Mouse (Mus musculus) ovary, adult 18-20 months (tissue): ENCODE measurements around the gene Ntm.

Experiments
- DNase-seq: peaks from one replicate; pipeline ENCODE4 v3.0.0; 2022; ENCODE audit warnings: low spot score, mixed read lengths

Gene Ntm

GRCm38 (mm10) chr9:29222915-29223545 is 739.9 kb downstream of the Ntm start:
- no peak for DNase-seq

DNA sequence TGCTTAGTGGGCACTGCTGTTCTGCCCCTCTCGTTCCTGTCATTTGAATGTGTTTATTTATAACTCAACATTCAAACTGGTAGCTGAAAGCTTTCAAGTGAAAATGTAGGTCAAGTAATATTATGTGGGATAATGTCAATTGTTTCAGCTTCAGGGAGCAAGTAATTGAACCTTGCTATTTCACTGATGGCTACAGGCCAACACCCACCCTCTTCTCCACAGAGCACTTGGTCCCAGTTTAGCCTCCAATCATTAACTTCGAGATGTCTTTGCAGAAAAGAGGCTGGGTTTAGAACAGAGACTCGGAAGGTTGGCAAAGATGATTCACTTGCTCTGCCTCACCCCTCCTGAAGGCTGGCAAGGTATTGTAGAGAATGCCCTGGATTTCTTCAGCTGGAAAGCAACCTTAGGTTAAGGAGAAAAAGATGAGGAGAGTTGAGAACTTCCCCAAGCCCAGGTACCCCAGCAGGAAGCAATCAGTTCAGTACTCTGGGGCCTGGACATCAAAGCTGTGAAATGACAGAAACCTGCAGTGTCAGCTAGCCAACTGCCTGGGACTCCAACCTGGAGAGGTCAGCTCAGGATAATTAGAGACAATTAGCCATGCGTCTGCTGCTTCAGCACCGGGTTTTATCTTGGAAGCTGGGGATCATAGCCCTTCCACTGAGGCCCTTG is 741.9 kb downstream of the Ntm start:
- no peak for DNase-seq

DNA sequence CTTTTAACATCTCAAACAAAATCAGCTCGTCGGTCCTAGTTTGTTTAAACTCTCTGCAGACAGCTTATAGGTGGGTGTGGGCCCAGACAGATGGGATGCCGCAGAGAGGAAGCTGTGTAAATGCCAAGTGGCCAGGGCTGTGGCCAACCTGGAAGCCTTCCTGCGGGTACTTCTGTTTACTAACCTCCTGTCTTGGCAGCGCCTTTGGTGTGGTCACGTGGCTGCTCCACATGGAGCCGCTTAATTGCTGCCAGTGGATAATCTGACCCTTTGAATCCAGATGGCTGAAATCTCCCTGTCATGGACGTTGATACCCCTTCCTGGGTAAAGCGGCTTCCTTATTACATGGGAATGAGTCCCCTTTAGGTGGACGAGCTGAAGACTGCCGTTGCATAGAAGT is 742.4 kb downstream of the Ntm start:
- no peak for DNase-seq

DNA sequence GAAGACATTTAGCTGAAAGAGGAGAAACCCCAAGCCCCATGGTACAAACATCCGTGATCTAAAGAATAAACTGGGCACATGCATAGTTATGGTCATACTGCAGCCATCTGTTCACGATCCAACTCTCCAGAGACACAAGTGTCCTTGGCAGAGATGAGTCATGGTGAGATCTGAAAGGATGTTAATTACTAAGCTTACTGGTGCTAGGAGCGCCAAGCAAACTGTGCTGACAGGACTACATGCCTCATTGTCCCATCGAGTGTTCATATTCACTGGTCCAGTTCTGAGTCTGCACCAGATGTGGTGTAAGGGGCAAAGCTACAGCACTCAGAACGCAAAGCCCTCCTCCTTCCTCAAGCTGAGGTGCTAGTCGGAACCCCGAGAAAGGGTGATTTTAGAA is 745.0 kb downstream of the Ntm start:
- DNase-seq, result no peak

GRCm38 (mm10) chr9:29216528-29216927 is 746.4 kb downstream of the Ntm start:
- no peak for DNase-seq

GRCm38 (mm10) chr9:29215796-29216195 is 747.1 kb downstream of the Ntm start:
- no peak for DNase-seq

DNA sequence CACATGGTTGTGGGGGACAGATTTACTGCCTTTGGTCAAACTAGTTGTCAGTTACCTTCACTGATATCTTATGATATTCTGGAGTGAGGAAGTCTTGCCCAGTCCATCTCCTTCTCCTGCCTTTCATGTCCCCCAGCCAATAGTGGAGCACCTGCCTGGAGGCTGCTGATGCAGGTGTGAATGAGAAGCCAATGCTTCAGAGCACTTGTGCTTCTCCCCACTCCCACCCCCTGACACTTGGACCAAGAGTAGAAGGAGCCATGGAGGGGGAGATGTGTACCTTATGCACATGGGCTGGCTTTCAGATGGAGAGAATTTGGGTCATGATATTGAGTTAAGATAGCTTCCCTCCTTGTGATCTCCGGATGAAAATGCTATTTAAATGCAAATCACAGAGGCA is 747.7 kb downstream of the Ntm start:
- no peak for DNase-seq

- DNase-seq, result no peak
Observed at GRCm38 (mm10) chr9:29209243-29209642, 753.7 kb downstream of the Ntm start.

DNA sequence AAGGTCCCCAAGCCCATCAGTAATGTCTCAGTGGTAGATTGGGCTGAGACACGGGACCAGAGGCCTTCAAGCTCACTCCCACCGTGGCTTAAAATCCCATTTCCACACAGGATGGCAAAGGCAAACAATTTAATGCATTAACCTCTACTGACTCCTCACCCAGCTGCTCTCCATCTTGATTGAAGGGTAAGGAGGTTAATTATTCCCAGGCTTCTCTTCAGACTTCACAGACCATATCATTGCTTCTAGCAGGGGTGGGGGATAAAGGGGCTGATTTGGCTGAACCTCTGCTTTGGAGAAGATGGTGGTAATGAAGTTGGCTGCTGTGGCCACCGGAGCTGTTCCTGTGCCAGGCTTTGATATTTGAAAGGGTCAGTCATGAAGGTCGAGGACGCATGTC is 754.8 kb downstream of the Ntm start:
- DNase-seq, result no peak

DNA sequence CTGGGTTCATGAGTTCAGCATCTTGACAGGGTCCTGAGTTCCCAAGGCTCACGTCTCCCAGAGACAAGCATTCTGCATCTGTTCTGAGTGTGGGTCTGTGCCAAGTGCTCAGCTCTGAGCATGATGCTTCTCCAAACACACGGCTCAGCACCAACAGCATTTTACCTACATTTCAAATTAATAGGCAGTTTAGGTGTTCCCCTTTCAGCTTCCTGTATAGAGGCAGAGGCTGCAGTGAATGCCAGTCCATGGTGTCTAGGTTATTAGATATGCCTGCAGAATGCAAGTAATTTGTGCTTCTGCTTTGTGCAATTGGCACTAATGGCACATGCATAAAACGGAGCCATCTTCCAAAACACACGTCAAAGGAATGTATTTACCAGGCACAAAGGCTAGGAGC is 757.3 kb downstream of the Ntm start:
- no peak for DNase-seq

GRCm38 (mm10) chr9:29202196-29202595 is 760.7 kb downstream of the Ntm start:
- DNase-seq, result no peak

GRCm38 (mm10) chr9:29201163-29202053 is 761.5 kb downstream of the Ntm start:
- DNase-seq, result no peak

- DNase-seq, result no peak
Observed at GRCm38 (mm10) chr9:29197046-29197445, 765.9 kb downstream of the Ntm start.

GRCm38 (mm10) chr9:29194265-29194664 is 768.7 kb downstream of the Ntm start:
- DNase-seq, result no peak

GRCm38 (mm10) chr9:29183011-29183410 is 779.9 kb downstream of the Ntm start:
- no peak for DNase-seq

DNA sequence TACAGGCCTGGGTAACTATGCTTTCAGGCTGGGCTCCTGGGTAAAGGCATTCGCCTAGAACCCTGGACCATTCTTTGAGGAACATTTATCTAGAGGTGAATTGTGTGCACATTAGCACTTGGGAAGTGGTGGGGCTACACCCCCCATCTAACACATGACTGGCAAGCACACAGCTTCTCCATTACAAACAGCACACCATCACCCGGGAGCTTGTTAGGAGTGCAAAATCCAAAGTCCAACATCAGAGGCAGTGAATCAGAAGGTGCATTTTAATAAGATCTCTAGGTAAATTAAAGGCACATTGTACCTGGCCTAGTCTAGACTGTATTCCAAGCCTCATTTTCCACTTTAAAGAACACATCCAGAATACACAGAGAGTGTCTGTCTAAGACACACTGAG is 781.3 kb downstream of the Ntm start:
- DNase-seq, result no peak

- DNase-seq, result no peak
Observed at GRCm38 (mm10) chr9:29165731-29166130, 797.2 kb downstream of the Ntm start.

GRCm38 (mm10) chr9:29161059-29161642 is 801.8 kb downstream of the Ntm start:
- no peak for DNase-seq

DNA sequence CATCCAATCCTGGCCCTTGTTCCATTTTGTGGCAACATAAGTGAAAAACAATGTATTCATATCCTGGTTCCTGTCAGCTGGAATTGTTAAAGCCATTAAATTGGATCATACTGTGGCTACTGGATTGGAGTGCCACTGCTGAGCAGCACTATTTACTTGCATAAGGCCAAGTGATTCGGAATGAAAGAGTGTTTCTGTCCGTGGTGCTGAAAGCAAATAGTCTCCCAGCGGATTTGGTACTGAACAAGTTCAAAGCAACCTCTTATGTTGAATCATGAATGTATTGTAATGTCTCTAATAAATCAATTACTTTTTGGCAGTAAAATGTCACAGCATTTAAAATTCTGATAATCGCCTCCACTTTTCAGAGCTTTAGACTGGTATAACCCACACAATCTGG is 817.0 kb downstream of the Ntm start:
- DNase-seq, result no peak

DNA sequence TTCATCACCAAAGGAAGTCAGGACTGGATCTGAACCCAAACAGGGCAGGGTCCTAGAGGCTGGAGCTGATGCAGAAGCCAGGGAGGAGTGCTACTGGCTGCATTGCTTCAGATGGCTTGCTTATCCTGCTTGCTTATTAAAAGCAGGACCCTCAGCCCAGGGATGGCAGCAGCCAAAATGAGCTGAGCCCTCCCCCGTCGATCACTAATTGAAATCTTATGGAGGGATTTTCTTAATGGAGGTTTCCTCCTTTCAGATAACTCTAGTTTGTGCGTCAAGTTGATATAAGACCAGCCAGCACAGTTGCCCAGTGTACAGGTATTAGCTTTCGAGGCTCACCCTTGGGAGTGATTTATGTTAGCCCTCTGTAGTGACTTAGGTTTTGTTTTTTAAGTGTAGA is 826.9 kb downstream of the Ntm start:
- no peak for DNase-seq

DNA sequence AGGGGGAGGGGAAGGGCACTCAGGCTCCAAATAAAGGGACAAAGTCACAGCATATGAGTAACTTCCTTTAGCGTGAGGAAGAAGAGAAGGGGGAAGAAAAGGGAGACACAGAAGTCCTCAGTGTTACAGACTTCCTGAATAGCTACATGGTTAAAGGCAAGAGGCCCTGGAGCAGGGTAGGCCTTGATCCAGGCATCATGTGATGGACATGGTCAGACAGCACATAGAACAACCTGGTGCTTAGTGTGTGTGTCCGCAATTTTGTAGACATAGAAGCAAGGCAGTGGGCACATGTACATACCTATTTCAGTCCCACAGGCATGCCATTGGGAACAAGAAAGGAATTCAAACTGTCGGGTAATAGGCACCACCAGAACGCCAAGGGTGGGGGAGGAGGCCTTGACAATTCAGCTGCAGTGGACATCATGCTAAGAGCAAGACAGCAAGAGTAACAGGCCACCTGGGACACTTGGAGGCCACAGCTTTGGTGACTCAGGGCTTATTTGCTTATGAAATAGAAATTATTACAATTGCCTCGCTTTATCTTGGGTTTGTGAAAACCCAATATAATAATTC is 832.1 kb downstream of the Ntm start:
- DNase-seq, result no peak

GRCm38 (mm10) chr9:29130316-29130715 is 832.6 kb downstream of the Ntm start:
- no peak for DNase-seq
